In the genomic region with DNA sequence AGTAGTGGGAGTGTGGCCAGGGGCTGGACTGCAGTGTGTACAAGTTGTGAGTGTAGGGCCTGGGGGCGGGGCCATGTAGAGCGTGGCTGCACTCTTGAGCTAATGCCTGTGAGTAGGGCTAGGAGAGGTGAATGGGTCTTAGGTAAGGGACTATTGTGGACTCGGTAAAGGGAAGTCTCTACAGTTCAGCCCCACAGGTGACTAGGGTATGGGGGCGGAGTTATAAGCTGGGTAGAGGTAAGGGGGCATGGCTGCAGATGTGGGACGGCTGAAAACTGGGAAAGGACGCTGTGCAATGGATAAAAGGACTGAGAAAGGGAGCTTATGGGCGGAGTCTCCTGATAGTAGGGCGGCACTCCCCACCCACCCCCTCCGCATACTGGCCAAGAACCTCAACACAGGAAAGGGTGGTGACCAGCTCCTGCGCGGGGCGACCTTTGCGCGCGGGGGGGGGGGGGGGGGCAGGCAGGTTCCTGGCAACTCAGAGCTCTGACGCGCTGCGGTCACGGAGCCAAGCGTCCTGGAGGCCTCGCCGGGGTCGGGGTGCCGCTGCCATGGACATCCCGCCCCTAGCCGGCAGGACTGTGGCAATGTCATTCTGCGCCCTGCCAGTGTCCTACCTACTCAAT, we compare ENCODE assay signal across 8 mouse cellular contexts. TPM values are rescaled to one million over a fixed set of nuclear protein-coding genes. Genes with fewer than 3 reads are reported as not detected.
DNase-seq lines count a peak whose midpoint lies in the region; ATAC-seq and TF ChIP-seq lines count a peak whose summit lies in the region.

Gene Tm6sf2, plus strand, starts transcription at position 484 of the 629 bp plus-strand sequence.

- peaks cover 49% of the 10 kb centered on the region for H3K36me3 ChIP-seq in forebrain, embryonic 12.5 days (replicated peaks)
- H3K36me3 ChIP-seq in limb, embryonic 10.5 days: peaks cover 48% of the 10 kb centered on the region

- DNase-seq in gastrocnemius, adult 2 months: peak; percentile 58
- no peak for DNase-seq in gastrocnemius, adult 18-20 months (ENCODE audit: low spot score)
- peak; percentile 46 for DNase-seq in limb, embryonic 10.5 days (ENCODE audit: low spot score)
- DNase-seq in thymus, postnatal 25 days: no peak

- no peaks in the 10 kb centered on the region for H3K9me3 ChIP-seq in forebrain, embryonic 12.5 days
- no peaks in the 10 kb centered on the region for H3K9me3 ChIP-seq in limb, embryonic 10.5 days (replicated peaks)

- H3K4me3 ChIP-seq in gastrocnemius, adult 2 months: peak within 1 kb of the TSS; percentile 64
- no peak within 1 kb of the TSS for H3K4me3 ChIP-seq in forebrain, embryonic 12.5 days (replicated peaks)
- peak within 1 kb of the TSS; percentile 40 for H3K4me3 ChIP-seq in limb, embryonic 10.5 days

- ATAC-seq in forebrain, embryonic 12.5 days (ENCODE audit: low FRiP score): peak; percentile 46; the same call in 1 of the 2 replicates
- peak; percentile 23 to 48 for ATAC-seq in hematopoietic stem cell, adult 5-6 weeks (replicated peaks in 1 of 2; ENCODE audit: insufficient read depth in 1 of 2, low FRiP score in 2 of 2, low TSS enrichment in 1 of 2, low read depth in 1 of 2, poor library complexity in 2 of 2, severe bottlenecking in 2 of 2)
- ATAC-seq in megakaryocyte-erythroid progenitor cell, adult 5-6 weeks (replicated peaks; ENCODE audit: low FRiP score, low TSS enrichment, poor library complexity, severe bottlenecking): peak; percentile 71
- ATAC-seq in monocyte, adult 5-6 weeks (replicated peaks; ENCODE audit: insufficient number of reproducible peaks, low FRiP score, low TSS enrichment, poor library complexity, severe bottlenecking): no peak

- WGBS in forebrain, embryonic 12.5 days: 17% methylated on average over 21 of the region's 27 CpGs
- 8% methylated on average over 27 of the region's 27 CpGs for WGBS in limb, embryonic 10.5 days

- 0 out of 2 replicates have a peak, but pooled peaks cover 7% of the 10 kb centered on the region for H3K4me1 ChIP-seq in forebrain, embryonic 12.5 days
- H3K4me1 ChIP-seq in limb, embryonic 10.5 days: peaks cover 13% of the 10 kb centered on the region

- peaks cover 12% of the 10 kb centered on the region for H3K27me3 ChIP-seq in forebrain, embryonic 12.5 days
- H3K27me3 ChIP-seq in limb, embryonic 10.5 days (ENCODE audit: low read depth, poor library complexity, severe bottlenecking): no peaks in the 10 kb centered on the region

- H3K27ac ChIP-seq in gastrocnemius, adult 2 months: peak within 1 kb of the TSS; percentile 67
- H3K27ac ChIP-seq in forebrain, embryonic 12.5 days: no peak within 1 kb of the TSS
- H3K27ac ChIP-seq in limb, embryonic 10.5 days: 0 out of 2 replicates have a peak within 1 kb of the TSS, but pooled peaks have one; percentile 9

- intact Hi-C loops in gastrocnemius, adult 2 months (cut with DNase I): no loop called here

- peak within 1 kb of the TSS; percentile 19; the same call in 1 of the 2 replicates for H3K4me2 ChIP-seq in forebrain, embryonic 12.5 days

- no peak within 1 kb of the TSS for H3K9ac ChIP-seq in forebrain, embryonic 12.5 days

- TF ChIP-seq CTCF in gastrocnemius, adult 2 months (IDR thresholded peaks at IDR 0.05): no peak

RNA-seq across cellular contexts. Expression of gene Tm6sf2, which starts in this region (rescaled TPM):
- 1 to 10 TPM in 1 of 2 experiments, under 1 TPM in 1; 0.33 to 1.0 TPM for total RNA-seq in gastrocnemius, adult 2 months (2021)
- total RNA-seq in gastrocnemius, adult 18-20 months (2021): under 1 TPM; 0.62 to 0.64 TPM
- 1.3 TPM in 2 replicates for polyA plus RNA-seq in forebrain, embryonic 12.5 days (2016; fragmentation: Nextera tagmentation; extraction: Ambion mirVana)
- 0.63 TPM in 1 of 2 replicates, not detected in the other for total RNA-seq in hematopoietic stem cell, adult 5-6 weeks (2017)
- polyA plus RNA-seq in limb, embryonic 10.5 days (2016; fragmentation: Nextera tagmentation; extraction: Ambion mirVana): 0.59 and 0.73 TPM in 2 replicates
- 0.77 TPM in 1 of 2 replicates, not detected in the other for total RNA-seq in megakaryocyte-erythroid progenitor cell, adult 5-6 weeks (2014; fragmentation: Nextera tagmentation)
- not detected in 2 replicates for total RNA-seq in megakaryocyte-erythroid progenitor cell, adult 5-6 weeks (2017)
- 3.2 to 3.9 TPM in 2 of 3 replicates, not detected in the other for total RNA-seq in monocyte, adult 5-6 weeks (2017)

Comparison
In these comparisons a context has a peak if more than half of its experiments do, and no peak if none do; other contexts are left out.
1. Peak in ATAC-seq in hematopoietic stem cell, adult 5-6 weeks; RNA of the gene not detected or under 1 TPM.
2. Peak in DNase-seq, H3K4me3 ChIP-seq and H3K27ac ChIP-seq in limb, embryonic 10.5 days; RNA of the gene not detected or under 1 TPM.
3. Peak in ATAC-seq in megakaryocyte-erythroid progenitor cell, adult 5-6 weeks; RNA of the gene not detected or under 1 TPM.